Mouse (Mus musculus): ENCODE results near the gene Cdc42bpg. TPM values are rescaled to one million over a fixed set of nuclear protein-coding genes. Genes with fewer than 3 reads are reported as not detected.
"Not testable (repeated sequence)": the region's sequence is repeated elsewhere in the genome, so short reads cannot be mapped to it uniquely, and the experiment has no call there.

Gene Cdc42bpg
- total RNA-seq, 2 experiments from 2014 or later = 2.7 to 2.9 TPM

GRCm38 (mm10) chr19:6275740-6276389 is 30.4 kb upstream of the Cdc42bpg start:
- intact Hi-C loops (cut with DNase I) = no loop called here
- DNase-seq (ENCODE audit: low spot score in 2 of 2) = no peak

GRCm38 (mm10) chr19:6276426-6277421 is 29.5 kb upstream of the Cdc42bpg start, which contains the start of gene Ehd1:
Gene Ehd1 (plus strand): TSS chr19:6276725.
- intact Hi-C loops (cut with DNase I) = no loop called here

GRCm38 (mm10) chr19:6277661-6278438 is 28.4 kb upstream of the Cdc42bpg start:
- intact Hi-C loops (cut with DNase I) = no loop called here
- no peak for DNase-seq (ENCODE audit: low spot score in 2 of 2)

More at GRCm38 (mm10) chr19:6276426-6277421, 29.5 kb upstream of the Cdc42bpg start, which contains the start of gene Ehd1:
- peak; percentile 97 to 98 for DNase-seq (ENCODE audit: low spot score in 2 of 2)

- intact Hi-C loops (cut with DNase I) = no loop called here
- no peak for DNase-seq (ENCODE audit: low spot score in 2 of 2)
These were observed 27.7 kb upstream of the Cdc42bpg start for GRCm38 (mm10) chr19:6278439-6279073.

DNA sequence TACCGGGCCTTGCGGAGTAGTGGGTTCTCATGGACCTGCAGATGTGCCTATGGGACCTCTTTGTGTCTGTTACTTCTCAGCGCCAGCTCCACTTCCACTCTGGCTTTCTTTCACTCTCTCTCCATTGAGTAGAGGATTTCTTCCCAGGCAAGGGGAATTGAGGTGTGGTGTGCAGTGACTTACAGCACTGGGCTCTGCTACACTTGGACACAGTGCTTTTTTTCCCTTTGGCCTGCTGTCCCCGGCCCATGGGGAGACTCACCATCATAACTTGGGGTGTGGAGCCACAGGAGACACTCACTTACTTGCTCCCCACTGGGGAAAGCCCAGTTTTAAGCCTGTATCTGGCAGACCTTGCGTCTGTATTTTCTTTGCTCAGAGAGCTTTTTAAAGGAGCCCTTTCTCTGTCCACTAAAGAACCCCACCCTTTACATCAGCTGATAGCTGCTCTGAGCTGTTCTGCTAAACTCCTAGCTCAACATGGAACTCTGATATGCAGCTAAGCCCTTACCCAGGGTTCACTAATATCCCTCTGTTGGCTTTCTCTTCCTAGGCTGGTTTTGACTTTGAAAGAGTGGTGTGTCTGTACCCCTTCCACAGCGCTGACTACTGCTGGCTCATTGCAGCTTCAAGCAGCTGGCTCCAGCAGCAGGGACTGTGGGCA is 26.6 kb upstream of the Cdc42bpg start:
- intact Hi-C loops (cut with DNase I) = no loop called here
- DNase-seq (ENCODE audit: low spot score in 2 of 2) = no peak

DNA sequence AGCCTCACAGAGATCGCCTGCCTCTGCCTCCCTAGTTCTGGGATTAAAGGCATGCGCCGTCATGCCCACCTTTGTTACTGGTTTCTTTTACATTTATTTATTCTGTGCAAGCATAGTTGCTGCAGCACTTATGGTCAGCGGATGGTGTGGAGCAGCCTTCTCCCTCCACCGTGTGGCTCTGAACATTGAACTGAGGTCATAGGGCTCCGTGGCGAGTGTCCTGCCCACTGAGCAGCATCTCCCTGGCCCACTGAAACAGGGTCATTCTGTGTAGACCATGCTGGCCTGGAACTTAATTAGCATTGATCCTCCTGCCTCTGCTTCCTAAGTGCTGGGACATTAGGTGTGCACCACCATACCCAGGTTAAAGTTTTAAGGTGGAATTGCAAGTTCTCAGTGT is 25.7 kb upstream of the Cdc42bpg start:
- intact Hi-C loops (cut with DNase I) = no loop called here

DNA sequence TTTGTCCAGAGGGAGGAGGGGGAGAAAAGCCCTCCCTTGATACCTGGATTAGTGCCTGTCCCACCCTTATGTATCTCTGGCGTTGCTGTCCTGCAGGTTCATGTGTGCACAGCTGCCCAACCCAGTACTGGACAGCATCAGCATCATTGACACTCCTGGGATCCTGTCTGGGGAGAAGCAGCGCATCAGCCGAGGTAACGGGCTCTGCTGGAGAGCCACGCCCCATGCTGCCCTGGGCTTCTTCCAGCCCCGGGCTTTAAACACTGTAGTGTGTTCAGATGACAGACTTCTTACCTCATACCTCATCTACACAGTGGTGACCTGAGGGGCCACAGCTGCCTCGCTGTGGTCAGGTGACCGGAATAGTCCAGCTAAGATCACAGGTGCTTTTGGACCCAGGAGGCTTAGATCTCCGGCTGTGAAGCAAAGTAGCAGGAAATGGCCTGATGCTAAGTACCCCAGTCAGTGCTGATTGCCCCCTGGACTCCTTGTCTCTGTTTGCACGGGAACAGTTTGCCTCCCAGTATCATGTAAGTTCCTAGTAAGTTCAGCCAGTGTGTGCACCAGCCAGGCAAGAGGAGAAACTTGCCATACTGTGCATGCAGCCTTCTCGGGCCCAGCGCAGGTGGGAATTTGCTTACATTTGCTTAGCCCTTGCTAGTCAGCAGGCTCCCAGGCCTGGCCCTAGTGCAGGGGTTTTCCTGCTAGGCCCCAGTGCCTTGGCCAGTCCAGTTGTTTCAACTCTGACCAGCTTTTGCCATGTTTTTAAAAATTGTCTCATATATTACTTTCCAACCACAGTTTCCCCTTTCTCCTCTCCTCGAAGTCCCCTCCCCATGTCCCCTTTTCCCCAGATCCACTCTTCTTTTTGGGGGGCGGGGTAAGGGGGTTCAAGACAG is 24.9 kb upstream of the Cdc42bpg start:
- no peak for DNase-seq (ENCODE audit: low spot score in 2 of 2)
- intact Hi-C loops (cut with DNase I) = no loop called here

More for the DNA sequence above, 25.7 kb upstream of the Cdc42bpg start:
- DNase-seq (ENCODE audit: low spot score in 2 of 2) = no peak

- no peak for DNase-seq (ENCODE audit: low spot score in 2 of 2)
- intact Hi-C loops (cut with DNase I) = no loop called here
These were observed 23.3 kb upstream of the Cdc42bpg start for GRCm38 (mm10) chr19:6283001-6283400.

DNA sequence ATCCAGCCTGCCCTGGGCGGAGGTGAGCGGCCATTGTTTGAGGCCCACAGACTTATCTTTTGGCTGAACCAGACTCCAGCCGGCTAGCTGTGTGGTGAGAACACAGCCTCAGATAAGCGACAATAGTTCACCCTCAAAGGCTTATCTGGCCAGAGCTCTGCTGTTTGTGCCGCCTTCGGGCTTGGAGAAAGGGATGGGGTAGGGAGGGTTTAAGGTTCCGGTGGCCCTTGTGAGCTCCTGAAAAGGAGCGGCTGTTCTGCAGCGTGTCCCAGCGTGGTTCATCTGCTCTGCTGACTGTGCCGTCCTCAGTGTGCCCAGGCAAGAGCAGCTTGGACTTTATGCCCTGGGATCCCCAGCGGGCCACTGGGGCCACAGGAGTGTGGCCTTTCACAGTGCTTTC is 21.8 kb upstream of the Cdc42bpg start:
- no peak for DNase-seq (ENCODE audit: low spot score in 2 of 2)
- intact Hi-C loops (cut with DNase I) = no loop called here

- DNase-seq (ENCODE audit: low spot score in 2 of 2) = no peak
- intact Hi-C loops (cut with DNase I) = no loop called here
These were observed 21.0 kb upstream of the Cdc42bpg start for GRCm38 (mm10) chr19:6285226-6285625.

GRCm38 (mm10) chr19:6285632-6286433 is 20.4 kb upstream of the Cdc42bpg start:
- no peak for DNase-seq (ENCODE audit: low spot score in 2 of 2)
- intact Hi-C loops (cut with DNase I) = no loop called here

GRCm38 (mm10) chr19:6286434-6287401 is 19.5 kb upstream of the Cdc42bpg start:
- no peak for DNase-seq (ENCODE audit: low spot score in 2 of 2)
- intact Hi-C loops (cut with DNase I) = no loop called here

- intact Hi-C loops (cut with DNase I) = no loop called here
These were observed 17.9 kb upstream of the Cdc42bpg start for GRCm38 (mm10) chr19:6288236-6288894.

GRCm38 (mm10) chr19:6289696-6290238 is 16.5 kb upstream of the Cdc42bpg start:
- no peak for DNase-seq (ENCODE audit: low spot score in 2 of 2)
- intact Hi-C loops (cut with DNase I) = no loop called here

More at GRCm38 (mm10) chr19:6288236-6288894, 17.9 kb upstream of the Cdc42bpg start:
- no peak for DNase-seq (ENCODE audit: low spot score in 2 of 2)

DNA sequence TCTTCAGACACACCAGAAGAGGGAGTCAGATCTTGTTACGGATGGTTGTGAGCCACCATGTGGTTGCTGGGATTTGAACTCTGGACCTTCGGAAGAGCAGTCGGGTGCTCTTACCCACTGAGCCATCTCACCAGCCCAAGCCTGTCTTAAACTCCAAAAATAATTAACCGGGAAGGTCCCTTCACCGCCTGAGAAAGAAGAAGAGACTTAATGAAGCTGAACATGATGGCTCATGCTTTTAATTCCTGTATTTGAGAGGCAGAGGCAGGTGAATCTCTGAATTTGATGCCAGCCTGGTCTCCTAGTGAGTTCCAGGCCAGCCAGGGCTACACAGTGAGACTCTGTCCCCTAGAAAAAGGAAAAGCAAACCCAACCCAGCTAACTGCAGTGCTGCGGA is 15.5 kb upstream of the Cdc42bpg start:
- DNase-seq (ENCODE audit: low spot score in 2 of 2); intact Hi-C loops (cut with DNase I): not testable (repeated sequence)

Data from left cerebral cortex, postnatal 25 days (tissue).